Mouse (Mus musculus) heart, adult 2 months (tissue): ENCODE measurements around the gene Kcnk6. TPM values are rescaled to one million over a fixed set of nuclear protein-coding genes. Genes with fewer than 3 reads are reported as not detected.
"Not testable (repeated sequence)": the region's sequence is repeated elsewhere in the genome, so short reads cannot be mapped to it uniquely, and the experiment has no call there.

Experiments used
- DNase-seq, 2 experiments: peaks; one replicate each; pipeline ENCODE4 v3.0.0; 2021
- H3K27ac ChIP-seq: fragments of 200-600 bp; 2 replicates; pipeline ENCODE4 v1.8.1; 2022
- H3K27me3 ChIP-seq: fragments of 200-500 bp; 2 replicates; pipeline ENCODE4 v1.6.1; 2012; ENCODE audit warnings: mild to moderate bottlenecking, low read length, inconsistent platforms, mixed read lengths; ENCODE audit not compliant: control insufficient read depth, insufficient read depth
- H3K36me3 ChIP-seq: fragments of 200-500 bp; 2 replicates; pipeline ENCODE4 v1.6.1; 2012; ENCODE audit warnings: low read length, inconsistent platforms; ENCODE audit not compliant: control insufficient read depth, insufficient read depth
- H3K4me1 ChIP-seq: fragments of 200-500 bp; 2 replicates; pipeline ENCODE4 v1.6.1; 2011; ENCODE audit warnings: low read length; ENCODE audit not compliant: control insufficient read depth, insufficient read depth
- H3K4me3 ChIP-seq: fragments of 200-600 bp; 2 replicates; pipeline ENCODE4 v1.8.1; 2022
- H3K79me2 ChIP-seq: fragments of 200-500 bp; replicated peaks from 2 replicates; pipeline ENCODE4 v1.6.1; 2012; ENCODE audit warnings: mild to moderate bottlenecking, inconsistent platforms, low read length, moderate library complexity, mixed read lengths; ENCODE audit not compliant: control insufficient read depth, insufficient read depth
- H3K9ac ChIP-seq: fragments of 200-500 bp; 2 replicates; pipeline ENCODE4 v1.6.1; 2012; ENCODE audit warnings: low read depth, mild to moderate bottlenecking, control low read depth, inconsistent platforms, low read length, mixed read lengths
- CTCF ChIP-seq: fragments of 200-600 bp; IDR thresholded peaks from 2 replicates; pipeline ENCODE4 v1.8.1; 2022; ENCODE audit warnings: antibody characterized with exemption, mild to moderate bottlenecking, moderate library complexity
- EP300 ChIP-seq: fragments of 200-500 bp; IDR thresholded peaks from 2 replicates; pipeline ENCODE4 v1.6.1; 2011; ENCODE audit warnings: low read depth, low read length, control low read depth; ENCODE audit not compliant: insufficient read depth
- POLR2A ChIP-seq: fragments of 200-500 bp; IDR thresholded peaks from 2 replicates; pipeline ENCODE4 v1.6.1; 2011; ENCODE audit warnings: mild to moderate bottlenecking, low read depth, low read length, control low read depth; ENCODE audit not compliant: insufficient read depth
- WGBS: fragments of 180-500 bp; shearing (Covaris S2); methylation state at CpG from one replicate; pipeline ENCODE4 v1.1.7; 2018; 5-methylcytosine and 5-hydroxymethylcytosine counted together
- intact Hi-C: fragments of 180-260 bp; cut with DNase I; formaldehyde crosslinking; loops from one replicate; pipeline ENCODE4 v1.15.1; 2025
- polyA plus RNA-seq: library from polyadenylated mRNA; depleted of rRNA; stranded (reverse); fragments of >200 nt; gene quantifications from 2 replicates; pipeline ENCODE4 v1.2.3, GENCODE M21; 2012
- total RNA-seq, 2 experiments: library from RNA; stranded (reverse); gene quantifications; 2 replicates each; pipeline ENCODE4 v1.2.3; 2021

Kcnk6 gene
- total and polyA plus RNA-seq, 3 experiments, result 2.9 to 8.4 (median 3.2) TPM

DNA sequence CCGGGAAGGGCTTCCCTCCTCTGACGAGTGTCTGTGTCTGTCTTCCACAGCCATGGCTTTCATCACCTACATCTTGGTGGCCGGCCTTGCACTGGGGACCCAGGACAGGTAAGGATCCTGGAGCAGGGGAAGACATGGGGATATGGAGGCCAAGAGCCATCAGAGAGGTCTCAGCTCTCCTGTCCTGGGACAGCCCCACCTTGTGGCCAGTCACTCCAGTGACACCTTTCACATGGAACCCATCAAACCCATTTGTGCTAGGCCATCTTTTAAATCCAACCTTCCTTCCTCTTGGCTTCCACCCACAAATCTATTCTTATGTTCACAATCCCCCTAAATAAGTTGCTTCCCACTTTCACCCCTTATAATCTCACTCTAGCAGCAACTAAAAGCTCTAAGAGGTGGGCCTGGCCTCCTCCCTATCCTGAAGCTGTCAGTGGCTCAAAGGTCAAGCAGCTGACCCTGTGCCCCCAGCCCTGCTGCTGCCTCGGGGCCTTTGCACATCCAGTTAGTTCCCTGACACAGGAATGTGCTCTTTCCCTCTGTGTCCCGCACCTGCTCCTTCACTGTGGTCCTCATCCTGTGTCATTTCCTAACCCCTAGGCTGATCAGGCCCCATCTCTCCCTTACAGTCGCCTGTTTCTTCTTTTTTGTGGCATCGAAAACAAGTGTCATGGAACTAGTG is 12.6 kb upstream of the Kcnk6 start:
- no peak overlapping the region for H3K4me3 ChIP-seq
- 86% methylated on average over 7 of the region's 7 CpGs for WGBS
- H3K27me3 ChIP-seq, result no peaks in the 10 kb centered on the region
- no peaks in the 10 kb centered on the region; the same call in 1 of the 2 replicates for H3K4me1 ChIP-seq
- no peak overlapping the region for H3K27ac ChIP-seq
- H3K79me2 ChIP-seq, result no peaks in the 10 kb centered on the region
- no peak overlapping the region for H3K9ac ChIP-seq
- H3K36me3 ChIP-seq, result no peaks in the 10 kb centered on the region
- no peak for TF ChIP-seq POLR2A
- peak; percentile 74 for TF ChIP-seq CTCF
- TF ChIP-seq EP300, result no peak
- intact Hi-C loops, result loop anchor here (1.0 to 5.0 kb wide), 2 partner anchors 37 to 65 kb away; partner anchors contain the start of genes Psmd8 and Spint2
- DNase-seq, result peak in 1 of 2 experiments; percentile 43

DNA sequence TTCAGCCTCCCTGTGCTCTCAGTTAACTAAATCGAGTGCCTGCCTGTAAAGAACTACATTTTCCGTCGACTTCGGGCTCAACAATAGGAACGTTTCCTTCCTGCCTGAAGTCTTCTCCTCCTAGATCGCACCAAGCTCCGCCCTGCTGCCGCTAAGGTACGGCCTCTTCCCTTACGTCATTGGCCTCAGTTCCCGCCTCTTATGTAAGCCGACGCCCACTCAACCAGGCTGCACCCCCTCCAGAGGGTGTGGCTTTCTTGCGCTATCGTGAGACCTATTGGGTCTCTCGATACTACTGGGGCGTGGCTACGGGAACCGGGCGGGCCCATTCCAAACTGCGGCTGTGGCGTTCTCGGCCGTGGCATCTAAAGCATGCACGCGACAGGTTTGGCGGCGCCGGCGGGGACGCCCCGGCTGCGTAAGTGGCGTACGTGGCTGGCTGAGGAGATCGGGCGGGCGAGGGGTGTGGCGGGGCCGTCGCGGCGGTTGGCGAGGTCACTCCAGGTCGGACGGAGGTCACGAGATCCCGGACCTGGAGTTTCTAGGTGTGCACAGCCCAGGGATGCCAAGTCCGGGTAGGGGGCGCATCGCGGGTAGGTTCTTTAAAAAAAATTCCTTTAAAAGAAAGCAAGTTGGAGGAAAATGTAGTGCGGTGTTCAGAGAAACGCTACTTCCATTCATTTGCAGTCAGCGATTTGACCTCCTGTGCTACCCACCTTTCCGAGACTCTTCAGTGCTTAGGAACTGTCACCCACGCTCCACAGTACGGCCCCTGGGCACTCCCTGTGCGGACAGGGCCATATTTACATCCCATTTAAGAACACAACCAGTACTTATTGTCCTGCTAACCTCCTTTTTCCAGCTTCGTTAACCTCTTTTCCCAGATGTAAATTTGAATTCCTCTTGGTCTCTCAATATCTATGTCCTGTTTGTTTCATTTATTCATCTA is 6.0 kb upstream of the Kcnk6 start, which contains the start of gene Yif1b:
TSS of gene Yif1b (plus strand) at position 311 of the 949 bp plus-strand sequence.
- Histone ChIP-seq H3K79me2 (no peaks in the 10 kb centered on the region), H3K4me1 (peaks cover 8% of the 10 kb centered on the region), H3K27ac (peak within 1 kb of the TSS; percentile 90), H3K27me3 (no peaks in the 10 kb centered on the region), H3K9ac (peak within 1 kb of the TSS; percentile 86), H3K4me3 (peak within 1 kb of the TSS; percentile 64), H3K36me3 (no peaks in the 10 kb centered on the region)
- TF ChIP-seq EP300 (peak; percentile 93), POLR2A (peak; percentile 97), CTCF (peak; percentile 28; the same call in 1 of the 2 replicates)
- WGBS, result under 1% methylated on average over 60 of the region's 60 CpGs
- DNase-seq, result peak; percentile 98
- intact Hi-C loops, result no loop called here

DNA sequence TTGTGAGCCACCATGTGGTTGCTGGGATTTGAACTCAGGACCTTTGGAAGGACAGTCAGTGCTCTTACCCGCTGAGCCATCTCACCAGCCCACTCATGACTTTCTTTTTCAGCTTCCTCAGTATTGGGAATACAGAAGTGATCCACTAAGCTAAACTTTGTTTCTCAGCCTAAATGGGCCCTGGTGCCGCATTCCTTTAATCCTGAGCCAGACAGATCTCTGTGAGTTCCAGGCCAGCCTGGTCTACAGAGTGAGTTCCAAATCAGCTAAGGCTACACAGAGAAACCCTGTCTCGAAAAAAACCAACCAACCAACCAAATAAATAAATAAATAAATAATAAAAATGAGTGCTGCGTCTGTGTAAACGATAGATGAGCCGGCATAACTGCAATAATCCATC is 5.3 kb upstream of the Kcnk6 start:
- H3K36me3 ChIP-seq, H3K4me1 ChIP-seq, intact Hi-C loops, H3K79me2 ChIP-seq, H3K27me3 ChIP-seq: not testable (repeated sequence)
- Histone ChIP-seq H3K9ac (peak overlapping the region; percentile 46; the same call in 1 of the 2 replicates), H3K4me3 (peak overlapping the region; percentile 49), H3K27ac (peak overlapping the region; percentile 88)
- DNase-seq, result peak in 1 of 2 experiments; percentile 29
- 21% methylated on average over 6 of the region's 6 CpGs for WGBS

DNA sequence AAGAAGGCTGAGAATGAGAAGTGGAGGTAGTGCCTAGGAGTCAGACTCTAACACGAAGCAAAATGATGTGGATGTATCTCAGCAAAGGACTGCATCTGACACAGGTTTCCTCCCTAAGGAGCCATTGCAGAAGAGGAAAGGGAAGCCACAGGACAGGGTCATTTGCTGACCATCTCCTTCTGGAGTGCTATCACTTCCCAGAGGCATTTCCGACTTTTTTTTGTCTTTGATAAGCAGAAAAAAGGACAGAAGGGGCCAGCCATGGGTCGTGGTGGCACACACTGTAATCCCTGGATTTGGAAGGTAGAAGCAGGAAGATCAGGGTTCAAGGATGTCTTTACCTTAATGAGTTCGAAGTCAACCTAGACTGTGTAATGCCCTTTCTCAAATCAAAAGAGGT is 4.3 kb upstream of the Kcnk6 start:
- Histone ChIP-seq H3K79me2 (no peaks in the 10 kb centered on the region), H3K9ac (no peak overlapping the region), H3K4me3 (no peak overlapping the region), H3K4me1 (peaks cover 8% of the 10 kb centered on the region), H3K27me3 (no peaks in the 10 kb centered on the region), H3K27ac (no peak overlapping the region), H3K36me3 (no peaks in the 10 kb centered on the region)
- WGBS, result 41% methylated on average over 4 of the region's 4 CpGs
- intact Hi-C loops, result no loop called here
- DNase-seq, result no peak
- no peak for TF ChIP-seq POLR2A
- no peak for TF ChIP-seq CTCF
- TF ChIP-seq EP300, result no peak

DNA sequence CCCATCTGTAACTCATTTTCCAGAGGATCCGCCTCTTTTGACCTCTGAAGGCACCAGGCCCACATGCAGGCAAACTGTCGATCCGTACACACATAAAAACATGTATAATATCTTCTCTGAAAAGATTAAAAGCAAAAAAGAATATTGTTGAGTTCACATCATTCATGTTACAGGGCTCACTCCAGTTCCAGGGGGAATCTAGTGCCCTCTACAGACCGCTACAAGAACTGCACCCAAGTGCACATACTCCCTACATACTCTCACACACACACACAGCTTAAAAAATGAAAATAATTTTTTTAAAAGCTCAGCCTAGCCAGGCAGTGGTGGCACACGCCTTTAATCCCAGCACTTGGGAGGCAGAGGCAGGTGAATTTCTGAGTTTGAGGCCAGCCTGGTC is 2.3 kb upstream of the Kcnk6 start:
- Histone ChIP-seq H3K27me3 (no peaks in the 10 kb centered on the region), H3K79me2 (no peaks in the 10 kb centered on the region), H3K27ac (no peak overlapping the region; the same call in 1 of the 2 replicates), H3K9ac (no peak overlapping the region), H3K4me3 (no peak overlapping the region), H3K4me1 (peaks cover 11% of the 10 kb centered on the region), H3K36me3 (no peaks in the 10 kb centered on the region)
- no peak for DNase-seq
- TF ChIP-seq CTCF (peak; percentile 59), EP300 (no peak)
- WGBS, result 90% methylated on average over 5 of the region's 5 CpGs
- intact Hi-C loops, result loop anchor here (5.0 kb wide), 1 partner anchor 52 kb away; the partner anchor contains the start of gene Psmd8

DNA sequence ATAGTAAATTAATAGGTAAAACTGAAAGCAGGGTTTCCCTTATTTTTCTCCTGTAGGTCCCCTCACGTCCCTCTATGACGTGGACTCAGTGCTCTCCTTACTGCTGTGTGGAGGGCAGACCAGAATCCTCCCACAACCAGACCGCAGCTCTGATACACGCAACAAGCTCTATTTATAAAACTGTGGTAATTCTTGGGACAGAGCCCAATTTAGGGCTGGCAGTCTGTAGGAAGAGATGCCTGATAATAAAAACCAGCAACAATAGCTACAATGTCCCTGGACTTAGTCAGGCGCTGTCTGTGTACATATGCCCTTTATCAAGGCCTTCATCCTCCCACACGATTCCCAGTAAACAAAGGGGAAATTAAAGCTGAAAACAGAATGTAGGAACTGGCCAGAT is 1.4 kb upstream of the Kcnk6 start:
- TF ChIP-seq EP300 (no peak), POLR2A (no peak), CTCF (no peak)
- H3K4me1 ChIP-seq, result peaks cover 5% of the 10 kb centered on the region
- no peaks in the 10 kb centered on the region for H3K79me2 ChIP-seq
- peak in 1 of 2 experiments; percentile 49 for DNase-seq
- intact Hi-C loops, result loop anchor here (5.0 kb wide), 1 partner anchor 51 kb away; the partner anchor contains the start of gene Psmd8
- 16% methylated on average over 6 of the region's 6 CpGs for WGBS
- H3K4me3 ChIP-seq, result no peak overlapping the region
- H3K27ac ChIP-seq, result peak overlapping the region; percentile 60
- H3K27me3 ChIP-seq, result no peaks in the 10 kb centered on the region
- no peaks in the 10 kb centered on the region for H3K36me3 ChIP-seq
- H3K9ac ChIP-seq, result no peak overlapping the region
